Mouse (Mus musculus) ES-Bruce4 (cell line): Measurements from ENCODE around the gene Cdkal1. TPM values are rescaled to one million over a fixed set of nuclear protein-coding genes. Genes with fewer than 3 reads are reported as not detected.

Source experiments
- H3K27ac ChIP-seq: 2 replicates; pipeline ENCODE4 v1.5.1; 2012; ENCODE audit warnings: low read length, inconsistent platforms; ENCODE audit not compliant: insufficient read depth
- H3K27me3 ChIP-seq: 2 replicates; pipeline ENCODE4 v1.6.1; 2012; ENCODE audit warnings: mild to moderate bottlenecking, low read length, inconsistent platforms; ENCODE audit not compliant: control insufficient read depth, poor library complexity, insufficient read depth, severe bottlenecking
- H3K36me3 ChIP-seq: 2 replicates; pipeline ENCODE4 v1.6.1; 2012; ENCODE audit warnings: inconsistent platforms, mild to moderate bottlenecking, low read length, moderate library complexity; ENCODE audit not compliant: control insufficient read depth, poor library complexity, insufficient read depth, severe bottlenecking
- H3K4me1 ChIP-seq: one replicate; pipeline ENCODE4 v1.8.1; 2011; ENCODE audit warnings: low read length; ENCODE audit not compliant: control insufficient read depth, insufficient read depth
- H3K4me3 ChIP-seq: 2 replicates; pipeline ENCODE4 v1.5.1; 2011; ENCODE audit warnings: low read depth, mild to moderate bottlenecking, low read length
- H3K9ac ChIP-seq: 2 replicates; pipeline ENCODE4 v1.6.1; 2012; ENCODE audit warnings: low read depth, mild to moderate bottlenecking, inconsistent platforms; ENCODE audit not compliant: poor library complexity, severe bottlenecking
- H3K9me3 ChIP-seq: replicated peaks from 2 replicates; pipeline ENCODE4 v1.6.1; 2012; ENCODE audit warnings: mild to moderate bottlenecking, low read length, inconsistent platforms; ENCODE audit not compliant: control insufficient read depth, poor library complexity, insufficient read depth, severe bottlenecking
- CTCF ChIP-seq: IDR thresholded peaks from one replicate; pipeline ENCODE4 v1.8.1; 2011; ENCODE audit warnings: low read depth, low read length
- EP300 ChIP-seq: IDR thresholded peaks from 2 replicates; pipeline ENCODE4 v1.6.1; 2011; ENCODE audit warnings: low read depth, low read length; ENCODE audit not compliant: insufficient read depth
- POLR2A ChIP-seq: IDR thresholded peaks from one replicate; pipeline ENCODE4 v1.8.1; 2011; ENCODE audit warnings: low read length; ENCODE audit not compliant: insufficient read depth
- polyA plus RNA-seq: library from polyadenylated mRNA; stranded (reverse); fragments of >200 nt; gene quantifications from 2 replicates; pipeline ENCODE4 v1.2.4, GENCODE M21; 2011; ENCODE audit warnings: low read depth; ENCODE audit not compliant: missing spikeins, insufficient read depth, insufficient read length

Gene Cdkal1
- polyA plus RNA-seq, 1 experiment = 43.4 TPM

DNA sequence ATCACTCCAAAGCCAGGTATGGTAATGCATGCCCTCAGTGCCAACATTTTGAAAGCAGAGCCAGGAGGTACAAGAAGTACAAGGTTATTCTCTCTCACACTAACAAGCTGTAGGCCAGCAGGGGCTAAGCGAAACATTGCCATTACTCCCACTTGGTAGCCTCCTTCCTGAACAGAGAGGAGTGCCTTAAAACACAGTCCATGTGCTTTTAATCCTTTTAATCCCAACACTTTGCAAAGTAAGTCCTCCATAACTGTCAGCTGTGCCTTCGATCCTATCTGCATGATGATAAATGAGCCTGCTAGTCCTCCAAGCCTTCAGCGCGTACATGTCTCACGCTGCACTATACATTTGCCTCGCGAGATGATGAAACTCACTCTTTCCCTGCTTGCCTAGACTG is 234.6 kb downstream of the Cdkal1 start:
- no peak overlapping the region for H3K4me3 ChIP-seq
- H3K27me3 ChIP-seq = no peaks in the 10 kb centered on the region
- no peaks in the 10 kb centered on the region for H3K9me3 ChIP-seq
- TF ChIP-seq EP300 (no peak), POLR2A (no peak), CTCF (no peak)
- H3K9ac ChIP-seq = no peak overlapping the region
- no peaks in the 10 kb centered on the region for H3K4me1 ChIP-seq
- no peaks in the 10 kb centered on the region for H3K36me3 ChIP-seq
- no peak overlapping the region for H3K27ac ChIP-seq

DNA sequence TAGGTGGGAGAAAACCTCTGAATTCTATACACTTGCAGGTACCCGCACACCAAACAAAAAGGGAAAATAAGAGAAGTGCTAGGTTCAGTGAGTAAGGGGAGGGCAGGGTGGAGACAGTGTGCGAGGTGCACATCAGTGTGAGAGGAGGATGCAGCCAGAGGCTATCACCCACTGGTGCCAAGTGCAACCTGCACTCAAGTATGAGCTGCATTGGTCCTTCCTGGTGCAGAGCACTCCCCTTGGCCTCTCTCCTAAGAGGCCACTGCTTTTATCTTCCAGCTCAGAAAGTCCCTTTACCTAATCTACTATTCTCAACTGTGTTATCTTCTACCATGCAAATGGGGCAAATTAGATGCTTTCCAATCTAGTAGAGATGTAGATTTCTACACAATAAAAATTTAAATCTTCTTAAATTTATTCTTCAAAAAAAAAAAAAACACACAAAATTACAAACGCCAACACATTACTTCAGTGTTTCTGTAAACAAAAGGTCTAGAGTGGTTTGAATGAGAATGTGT is 238.8 kb downstream of the Cdkal1 start:
- Histone ChIP-seq H3K4me3 (no peak overlapping the region), H3K9ac (no peak overlapping the region), H3K27me3 (no peaks in the 10 kb centered on the region), H3K4me1 (no peaks in the 10 kb centered on the region), H3K36me3 (no peaks in the 10 kb centered on the region), H3K27ac (no peak overlapping the region), H3K9me3 (no peaks in the 10 kb centered on the region)
- TF ChIP-seq EP300 (no peak), CTCF (no peak), POLR2A (no peak)

DNA sequence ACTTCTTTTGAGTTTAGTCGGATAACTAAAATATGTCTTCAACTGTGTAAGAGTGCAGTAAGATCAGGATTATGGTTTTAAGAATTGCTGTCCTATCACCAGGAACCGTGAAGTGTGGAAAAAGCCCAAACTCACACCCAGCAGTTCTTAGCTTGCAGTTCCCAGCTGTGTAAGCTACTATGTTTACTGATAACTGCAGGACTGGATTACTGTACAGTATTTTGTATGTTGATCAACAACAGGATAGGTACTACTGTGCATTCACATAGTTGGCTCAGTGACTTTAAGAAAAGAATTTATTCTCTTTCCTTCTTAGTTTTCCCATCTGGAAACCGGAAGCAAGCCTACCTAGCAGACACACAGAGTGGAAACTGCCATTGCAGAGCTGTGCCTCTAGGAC is 239.5 kb downstream of the Cdkal1 start:
- H3K9ac ChIP-seq = no peak overlapping the region
- no peaks in the 10 kb centered on the region for H3K4me1 ChIP-seq
- H3K36me3 ChIP-seq = no peaks in the 10 kb centered on the region
- TF ChIP-seq CTCF (no peak), POLR2A (no peak), EP300 (no peak)
- H3K9me3 ChIP-seq = no peaks in the 10 kb centered on the region
- H3K4me3 ChIP-seq = no peak overlapping the region
- H3K27ac ChIP-seq = no peak overlapping the region
- no peaks in the 10 kb centered on the region for H3K27me3 ChIP-seq

DNA sequence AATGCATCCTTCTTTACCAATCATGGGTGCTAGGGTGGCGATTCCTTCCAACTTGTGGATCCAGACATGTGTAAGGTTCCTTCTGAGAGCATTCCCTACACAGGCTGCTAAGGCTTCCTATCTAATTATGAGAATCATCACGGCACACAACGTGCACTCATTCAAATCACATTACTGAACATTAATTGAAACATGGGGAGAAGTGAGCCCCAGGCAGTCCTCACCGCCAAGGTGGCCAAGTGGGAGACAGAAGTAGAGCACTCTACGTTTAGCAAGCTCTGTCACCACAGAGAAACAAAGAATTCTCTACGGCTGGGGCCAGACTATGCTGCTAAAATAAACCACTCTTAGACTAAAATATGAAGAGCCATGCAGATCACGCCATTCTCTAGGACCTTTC is 240.4 kb downstream of the Cdkal1 start:
- TF ChIP-seq EP300 = no peak
- TF ChIP-seq CTCF = no peak
- no peak for TF ChIP-seq POLR2A
- Histone ChIP-seq H3K27me3 (no peaks in the 10 kb centered on the region), H3K4me3 (no peak overlapping the region), H3K27ac (no peak overlapping the region), H3K4me1 (no peaks in the 10 kb centered on the region), H3K36me3 (no peaks in the 10 kb centered on the region), H3K9me3 (no peaks in the 10 kb centered on the region), H3K9ac (no peak overlapping the region)

DNA sequence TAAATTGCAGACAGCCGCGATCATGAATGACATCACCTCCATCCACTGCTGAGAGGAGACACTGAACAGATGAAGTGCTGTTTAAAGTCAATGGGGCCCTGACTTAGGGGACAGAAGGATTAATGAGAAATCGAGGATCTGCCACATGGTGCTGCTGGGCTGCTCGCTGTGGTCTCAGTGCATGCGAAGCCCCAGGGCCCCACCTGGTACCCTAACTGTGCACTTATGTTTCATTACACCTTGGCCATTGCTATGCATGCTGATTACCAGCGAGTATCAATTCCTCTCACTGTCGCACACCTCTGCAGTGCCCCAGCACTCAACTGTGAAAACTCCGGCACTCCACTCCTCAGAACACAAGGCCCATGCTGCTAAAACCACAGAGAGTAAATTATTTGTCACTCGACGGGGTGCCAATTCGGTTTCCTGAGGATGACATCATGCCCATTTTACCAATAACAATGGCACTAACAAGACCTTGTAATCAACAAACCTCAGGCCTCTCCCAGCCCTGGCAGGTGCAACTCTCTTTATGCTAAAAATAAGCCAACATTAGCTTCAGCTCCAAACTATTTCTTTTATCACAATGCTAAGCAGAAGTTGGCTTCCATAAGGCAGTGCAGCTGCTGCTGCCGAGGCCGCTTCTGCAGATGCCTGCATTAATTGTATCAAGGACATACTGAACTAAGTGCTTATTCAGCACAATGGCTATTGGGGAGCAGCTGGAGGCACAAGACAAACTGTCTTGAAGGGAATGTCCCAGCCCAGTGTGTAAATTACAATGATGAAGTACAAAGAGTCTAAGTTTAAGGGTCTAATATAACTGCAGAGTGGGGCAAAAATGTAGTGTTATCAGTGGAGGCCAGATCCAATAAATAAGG is 245.2 kb downstream of the Cdkal1 start:
- H3K36me3 ChIP-seq = no peaks in the 10 kb centered on the region
- H3K9me3 ChIP-seq = no peaks in the 10 kb centered on the region
- TF ChIP-seq POLR2A = no peak
- TF ChIP-seq CTCF = no peak
- TF ChIP-seq EP300 = no peak
- H3K4me1 ChIP-seq = no peaks in the 10 kb centered on the region
- H3K9ac ChIP-seq = no peak overlapping the region
- no peak overlapping the region for H3K4me3 ChIP-seq
- H3K27ac ChIP-seq = no peak overlapping the region
- no peaks in the 10 kb centered on the region for H3K27me3 ChIP-seq

DNA sequence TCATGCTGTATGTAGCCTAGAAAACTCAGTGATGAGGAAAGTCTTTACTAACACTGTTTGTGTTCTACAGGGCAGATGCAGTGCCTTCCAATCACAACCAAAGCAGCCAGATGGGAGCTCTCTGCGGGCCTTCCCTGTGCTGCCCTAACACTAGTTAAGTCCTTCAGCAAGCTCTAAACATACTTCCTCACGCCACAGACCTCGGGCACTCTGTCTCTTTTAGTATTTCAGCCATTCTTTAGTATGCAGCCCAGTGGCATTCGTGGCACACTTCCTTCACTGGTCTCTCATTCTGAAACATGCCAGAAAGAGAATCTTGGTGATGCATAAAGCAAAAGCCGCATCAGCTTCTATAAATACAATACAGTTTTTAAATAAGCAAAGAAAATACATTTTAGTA is 246.0 kb downstream of the Cdkal1 start:
- H3K9me3 ChIP-seq = no peaks in the 10 kb centered on the region

More for the DNA sequence above, 246.0 kb downstream of the Cdkal1 start:
- TF ChIP-seq POLR2A = no peak
- no peak for TF ChIP-seq CTCF
- no peak for TF ChIP-seq EP300
- Histone ChIP-seq H3K4me3 (no peak overlapping the region), H3K27ac (no peak overlapping the region), H3K4me1 (no peaks in the 10 kb centered on the region), H3K27me3 (no peaks in the 10 kb centered on the region), H3K9ac (no peak overlapping the region), H3K36me3 (no peaks in the 10 kb centered on the region)
